Mouse (Mus musculus) limb, embryonic 15.5 days (tissue): ENCODE results near the gene Cnot10. TPM values are rescaled to one million over a fixed set of nuclear protein-coding genes. Genes with fewer than 3 reads are reported as not detected.
A peak's percentile ranks its signal among the peaks of the same experiment; 100 is the strongest.

Experiments
- ATAC-seq: fragments of 200-750 bp; cut with Nextera tagmentation; 2 replicates; pipeline ENCODE4 v1.8.0; 2017; ENCODE audit warnings: low read depth, moderate TSS enrichment; ENCODE audit not compliant: insufficient number of reproducible peaks, low FRiP score, low TSS enrichment
- H3K27ac ChIP-seq: fragments of 300-500 bp; sonication (generic); 2 replicates; pipeline ENCODE4 v1.5.1; 2015; ENCODE audit warnings: moderate library complexity, mild to moderate bottlenecking, inconsistent platforms
- H3K27me3 ChIP-seq: fragments of 300-500 bp; sonication (generic); 2 replicates; pipeline ENCODE4 v1.6.1; 2015; ENCODE audit warnings: inconsistent platforms
- H3K36me3 ChIP-seq: fragments of 300-500 bp; sonication (generic); 2 replicates; pipeline ENCODE4 v1.6.1; 2015; ENCODE audit warnings: inconsistent platforms
- H3K4me1 ChIP-seq: fragments of 300-500 bp; sonication (generic); 2 replicates; pipeline ENCODE4 v1.6.1; 2015; ENCODE audit warnings: inconsistent platforms
- H3K4me2 ChIP-seq: fragments of 300-500 bp; sonication (generic); 2 replicates; pipeline ENCODE4 v1.6.1; 2015; ENCODE audit warnings: mild to moderate bottlenecking, inconsistent platforms
- H3K4me3 ChIP-seq: fragments of 300-500 bp; sonication (generic); 2 replicates; pipeline ENCODE4 v1.5.1; 2015; ENCODE audit warnings: mild to moderate bottlenecking, inconsistent platforms
- H3K9ac ChIP-seq: fragments of 300-500 bp; sonication (generic); 2 replicates; pipeline ENCODE4 v1.6.1; 2015; ENCODE audit warnings: inconsistent platforms
- H3K9me3 ChIP-seq: fragments of 300-500 bp; sonication (generic); 2 replicates; pipeline ENCODE4 v1.6.1; 2016; ENCODE audit warnings: inconsistent platforms
- WGBS: fragments of 180-500 bp; shearing (Covaris S2); methylation state at CpG from one replicate; pipeline ENCODE4 v1.1.7; 2015; 5-methylcytosine and 5-hydroxymethylcytosine counted together
- polyA plus RNA-seq: library from polyadenylated mRNA; unstranded; fragments of >200 nt; fragmentation: Nextera tagmentation; extraction: Ambion mirVana; gene quantifications from 2 replicates; pipeline ENCODE4 v1.2.1, GENCODE M21; 2015

Gene Cnot10
- polyA plus RNA-seq, 1 experiment from 2014 or later = 60.9 TPM

DNA sequence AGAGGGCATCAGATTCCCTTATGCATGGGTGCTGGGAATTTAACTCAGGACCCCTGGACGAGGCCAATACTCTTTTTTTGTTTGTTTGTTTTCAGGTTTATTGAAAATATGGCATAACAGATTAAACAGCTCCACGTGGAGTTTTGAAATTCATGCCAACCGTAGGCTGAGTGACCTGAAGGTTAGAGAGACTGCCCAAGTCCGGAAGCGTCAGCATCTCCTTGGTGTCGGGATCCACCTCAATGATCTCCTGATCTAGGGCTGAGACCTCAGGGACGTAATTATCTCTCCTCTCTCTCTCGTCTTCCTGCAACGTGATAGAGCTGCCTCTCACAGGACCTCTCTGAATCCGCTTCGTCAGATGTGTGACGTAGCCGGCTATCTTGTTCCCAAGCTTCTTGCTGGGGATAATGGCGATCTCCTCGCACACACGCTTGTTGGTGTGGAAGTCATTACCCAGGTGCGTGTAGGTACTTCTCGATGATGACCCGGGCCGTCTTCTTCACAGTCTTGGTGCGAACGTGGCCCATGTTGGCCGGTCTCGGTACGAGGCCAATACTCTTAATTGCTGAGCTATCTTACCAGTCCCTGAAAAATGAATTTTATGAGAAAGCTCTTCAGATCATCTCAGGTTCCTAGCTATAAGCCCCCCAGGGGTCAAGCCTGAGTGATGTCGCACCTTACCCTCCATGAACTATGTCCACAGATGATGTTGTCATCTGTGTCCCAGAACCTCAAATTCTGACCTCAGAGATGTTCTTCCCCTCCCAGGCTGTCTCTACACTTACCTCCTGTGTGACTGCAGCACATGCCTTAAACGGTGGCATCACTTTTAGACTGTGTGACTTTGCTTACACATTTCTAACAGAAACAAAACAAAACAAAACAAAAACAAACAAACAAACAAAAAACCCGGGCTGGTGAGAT lies 7.8 kb upstream of the Cnot10 start:
- Histone ChIP-seq H3K27ac (no peak overlapping the region), H3K4me2 (no peak overlapping the region), H3K36me3 (no peaks in the 10 kb centered on the region), H3K4me3 (no peak overlapping the region), H3K9ac (no peak overlapping the region), H3K9me3 (no peaks in the 10 kb centered on the region), H3K4me1 (no peaks in the 10 kb centered on the region), H3K27me3 (peaks cover 14% of the 10 kb centered on the region; the same call in 1 of the 2 replicates)
- 80% methylated on average over 28 of the region's 28 CpGs for WGBS
- ATAC-seq = no peak

DNA sequence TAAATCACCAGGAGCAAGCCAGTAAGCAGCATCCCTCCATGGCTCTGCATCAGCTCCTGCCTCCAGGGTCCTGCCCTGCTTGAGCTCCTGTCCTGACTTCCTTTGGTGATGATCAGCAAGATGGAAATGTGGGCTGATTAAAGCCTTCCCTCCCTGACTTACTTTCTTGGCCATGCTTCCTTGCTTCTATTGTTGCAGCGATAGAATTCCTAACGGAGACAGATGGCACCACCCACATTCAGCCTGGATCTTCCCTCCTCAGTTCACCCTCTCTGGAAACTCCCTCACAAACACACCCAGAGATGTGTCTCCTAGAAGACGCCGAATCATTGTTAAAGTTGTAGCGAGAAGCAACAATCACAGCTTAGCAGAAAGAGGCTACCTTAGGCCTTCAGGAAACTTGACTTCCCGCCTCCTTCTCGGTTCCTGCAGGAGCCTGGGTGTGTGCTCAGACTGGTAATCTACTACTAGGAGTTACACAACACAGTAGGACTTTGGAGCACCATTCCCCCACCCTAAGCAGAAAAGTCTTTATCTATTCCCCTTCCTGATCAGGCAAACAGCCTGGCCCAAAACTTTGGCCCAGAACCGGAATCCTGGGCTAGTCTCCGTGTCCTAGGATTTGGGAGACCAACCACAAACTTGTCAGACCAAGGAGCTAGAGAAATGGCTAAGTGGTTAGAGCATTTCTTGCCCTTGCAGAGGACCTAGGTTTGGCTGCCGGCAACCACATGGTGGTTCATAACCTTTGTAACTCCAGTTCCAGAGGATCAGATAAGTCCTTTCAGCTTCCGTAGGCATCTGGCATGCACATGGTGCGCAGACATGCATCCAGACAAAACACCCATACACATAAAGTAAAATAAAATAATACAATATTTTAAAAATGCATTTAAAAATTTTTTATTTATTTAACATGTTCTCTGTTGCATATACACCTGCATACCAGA lies 6.8 kb upstream of the Cnot10 start:
- H3K27me3 ChIP-seq = peaks cover 16% of the 10 kb centered on the region; the same call in 1 of the 2 replicates
- no peaks in the 10 kb centered on the region for H3K9me3 ChIP-seq
- H3K36me3 ChIP-seq = no peaks in the 10 kb centered on the region
- no peak overlapping the region for H3K9ac ChIP-seq
- 85% methylated on average over 12 of the region's 12 CpGs for whole genome bisulfite sequencing
- H3K4me3 ChIP-seq = no peak overlapping the region
- no peak for ATAC-seq
- H3K4me1 ChIP-seq = no peaks in the 10 kb centered on the region
- no peak overlapping the region for H3K27ac ChIP-seq
- no peak overlapping the region for H3K4me2 ChIP-seq

DNA sequence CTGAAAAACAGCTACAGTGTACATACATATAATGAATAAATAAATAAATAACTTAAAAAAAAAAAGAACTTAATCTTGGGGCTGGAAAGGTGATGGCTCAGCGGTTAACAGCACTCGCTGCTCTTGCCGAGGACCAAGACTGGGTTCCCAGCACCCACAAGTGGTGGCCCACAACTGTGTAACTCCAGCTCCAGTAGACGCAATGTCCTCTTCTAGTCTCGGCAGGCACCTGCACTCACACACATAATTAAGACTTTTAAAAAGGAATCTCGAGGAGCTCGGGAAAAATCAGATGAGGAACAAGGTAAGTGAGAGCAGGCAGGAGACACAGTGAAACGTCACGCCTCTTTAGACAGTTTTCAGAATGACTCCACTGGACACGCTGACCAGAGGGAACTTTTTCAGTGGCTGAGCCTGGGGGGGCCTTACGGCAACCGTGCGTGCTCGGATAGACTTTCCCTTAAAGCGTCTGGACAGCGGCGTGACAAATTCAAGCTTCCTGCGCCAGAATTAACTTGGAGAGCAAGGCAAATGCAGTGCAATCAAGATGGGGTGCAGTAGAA lies 717 bp downstream of the Cnot10 start:
- H3K9me3 ChIP-seq = no peaks in the 10 kb centered on the region
- no peak for ATAC-seq
- peak overlapping the region; percentile 83 for H3K4me3 ChIP-seq
- peak overlapping the region; percentile 73 for H3K9ac ChIP-seq
- WGBS = 13% methylated on average over 18 of the region's 18 CpGs
- peaks cover 10% of the 10 kb centered on the region for H3K36me3 ChIP-seq
- H3K4me2 ChIP-seq = peak overlapping the region; percentile 74
- H3K27me3 ChIP-seq = peaks cover 14% of the 10 kb centered on the region; the same call in 1 of the 2 replicates
- H3K4me1 ChIP-seq = peaks cover 15% of the 10 kb centered on the region
- H3K27ac ChIP-seq = peak overlapping the region; percentile 86

DNA sequence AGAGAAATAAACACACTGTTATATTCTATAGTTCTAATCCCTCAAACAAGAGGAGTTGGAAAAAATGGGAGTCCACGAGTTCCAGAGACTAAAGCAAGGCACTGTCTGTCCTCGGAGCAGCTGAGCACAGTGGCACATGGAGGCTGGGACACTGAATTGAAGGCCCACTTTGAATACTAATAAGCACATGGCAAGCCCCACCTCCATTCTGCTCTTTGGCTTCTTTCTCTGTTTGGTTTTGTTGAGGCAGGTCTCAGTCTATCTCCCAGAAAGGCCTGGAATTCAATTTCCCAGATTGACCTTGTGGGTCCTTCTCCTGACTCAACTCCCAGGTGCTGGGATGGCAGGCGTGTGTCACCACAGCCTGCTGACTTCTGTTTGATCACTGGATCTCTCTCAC lies 3.2 kb downstream of the Cnot10 start:
- no peak overlapping the region for H3K4me2 ChIP-seq
- WGBS = 93% methylated on average over 3 of the region's 3 CpGs
- H3K9ac ChIP-seq = no peak overlapping the region
- H3K4me1 ChIP-seq = peaks cover 15% of the 10 kb centered on the region
- no peak for ATAC-seq
- H3K4me3 ChIP-seq = no peak overlapping the region
- H3K27ac ChIP-seq = no peak overlapping the region
- H3K9me3 ChIP-seq = no peaks in the 10 kb centered on the region
- H3K36me3 ChIP-seq = peaks cover 14% of the 10 kb centered on the region
- H3K27me3 ChIP-seq = no peaks in the 10 kb centered on the region

DNA sequence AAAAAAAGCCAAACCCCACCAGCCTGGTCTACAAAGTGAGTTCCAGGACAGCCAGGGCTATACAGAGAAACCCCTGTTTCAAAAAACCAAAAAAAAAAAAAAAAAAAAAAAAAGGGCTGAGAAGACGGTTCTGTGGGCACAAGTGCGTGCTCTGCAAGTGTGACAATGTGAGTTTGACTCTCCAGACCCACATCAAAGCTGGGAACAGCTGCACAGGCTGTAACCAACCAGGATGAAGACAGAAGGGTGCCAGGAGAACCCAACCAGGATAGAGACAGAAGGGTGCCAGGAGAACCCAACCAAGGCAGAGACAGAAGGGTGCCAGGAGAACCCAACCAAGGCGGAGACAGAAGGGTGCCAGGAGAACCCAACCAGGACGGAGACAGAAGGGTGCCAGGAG lies 3.8 kb downstream of the Cnot10 start:
- no peak for ATAC-seq

DNA sequence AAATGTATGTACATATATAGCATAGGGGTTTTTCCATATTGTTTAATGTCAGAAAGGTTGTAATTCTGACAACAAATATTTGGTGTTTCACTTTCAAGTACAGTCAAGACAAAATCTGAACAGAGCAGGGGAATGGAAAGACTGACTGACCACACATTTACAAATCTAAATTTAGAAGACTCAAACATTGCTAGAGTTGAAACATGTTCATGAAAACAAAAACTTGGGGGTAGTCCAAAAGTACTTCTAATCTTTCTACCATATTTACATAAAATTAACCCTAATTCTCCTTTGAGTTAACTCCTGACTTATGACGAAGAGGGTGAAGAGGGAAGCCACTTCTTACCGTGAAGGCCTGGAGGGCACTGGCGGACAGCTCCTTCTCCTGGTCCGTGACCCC lies 7.7 kb downstream of the Cnot10 start:
- Histone ChIP-seq H3K4me1 (no peaks in the 10 kb centered on the region), H3K9ac (no peak overlapping the region), H3K27me3 (no peaks in the 10 kb centered on the region), H3K9me3 (no peaks in the 10 kb centered on the region), H3K36me3 (peaks cover 48% of the 10 kb centered on the region), H3K4me3 (no peak overlapping the region), H3K4me2 (no peak overlapping the region), H3K27ac (no peak overlapping the region)
- ATAC-seq = no peak
- 84% methylated on average over 4 of the region's 4 CpGs for WGBS

More for the DNA sequence above, 3.8 kb downstream of the Cnot10 start:
- Histone ChIP-seq H3K27me3 (no peaks in the 10 kb centered on the region), H3K4me3 (no peak overlapping the region), H3K27ac (no peak overlapping the region), H3K36me3 (peaks cover 17% of the 10 kb centered on the region), H3K4me1 (peaks cover 15% of the 10 kb centered on the region), H3K4me2 (no peak overlapping the region), H3K9me3 (no peaks in the 10 kb centered on the region), H3K9ac (no peak overlapping the region)
- WGBS = 94% methylated on average over 4 of the region's 4 CpGs

DNA sequence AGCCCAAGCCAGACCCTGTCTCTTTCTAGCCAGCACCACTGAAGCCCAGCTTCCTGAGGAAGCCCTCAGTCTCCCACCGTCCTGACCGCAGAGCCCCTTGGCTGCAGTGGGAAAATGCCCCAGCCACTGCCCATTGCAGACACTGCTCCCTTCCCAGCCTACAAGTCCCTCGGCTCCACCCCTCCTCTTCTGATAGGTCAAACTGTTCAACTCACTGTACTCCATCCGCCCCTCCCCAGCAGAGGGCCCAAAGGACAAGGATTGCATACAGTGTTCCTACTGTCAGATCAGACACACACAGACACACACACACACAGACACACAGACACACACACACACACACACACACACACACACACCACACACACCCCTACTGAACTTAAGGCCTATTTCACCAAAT lies 13.3 kb downstream of the Cnot10 start:
- ATAC-seq = no peak
- Histone ChIP-seq H3K36me3 (peaks cover 85% of the 10 kb centered on the region), H3K4me3 (no peak overlapping the region), H3K27ac (no peak overlapping the region), H3K4me2 (no peak overlapping the region), H3K9ac (no peak overlapping the region), H3K9me3 (no peaks in the 10 kb centered on the region), H3K4me1 (no peaks in the 10 kb centered on the region), H3K27me3 (no peaks in the 10 kb centered on the region)
- WGBS = 75% methylated on average over 4 of the region's 4 CpGs

DNA sequence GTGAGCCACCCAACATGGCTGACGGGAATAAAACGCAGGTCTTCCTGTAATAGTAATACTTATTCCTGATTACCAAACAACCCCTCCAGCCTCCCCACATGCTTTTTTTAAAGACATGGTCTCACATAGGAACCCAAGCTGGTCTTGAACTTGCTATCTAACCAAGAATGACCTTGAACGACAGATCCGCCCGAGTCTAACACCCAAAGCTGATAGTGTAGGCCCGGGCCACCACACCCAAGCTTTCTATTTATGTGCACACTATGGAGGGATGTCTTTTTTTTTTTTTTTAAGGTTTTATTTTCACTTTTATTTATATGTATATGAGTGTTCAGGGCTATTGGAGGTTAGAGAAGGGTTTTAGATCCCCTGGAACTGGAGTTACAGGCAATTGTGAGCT lies 15.8 kb downstream of the Cnot10 start:
- 94% methylated on average over 6 of the region's 6 CpGs for WGBS

DNA sequence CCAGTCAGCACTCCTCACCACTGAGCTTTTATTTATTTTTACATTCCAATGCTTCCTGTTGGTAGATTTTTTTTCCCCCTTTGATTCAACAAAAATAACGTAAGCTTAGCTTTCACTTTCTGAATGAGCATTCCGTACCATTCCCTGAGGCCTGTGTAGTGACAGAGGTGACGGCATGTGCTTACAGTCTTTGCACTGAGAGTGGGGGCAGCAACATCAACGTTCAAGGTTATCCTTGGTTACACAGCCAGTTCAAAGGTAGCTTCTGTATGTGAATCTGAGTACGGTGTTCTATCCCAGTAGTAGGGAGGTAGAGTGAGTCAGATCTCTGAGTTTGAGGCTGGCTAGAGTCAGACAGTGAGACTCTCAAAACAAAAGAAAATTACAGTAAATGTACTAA lies 18.8 kb downstream of the Cnot10 start:
- no peak overlapping the region for H3K9ac ChIP-seq
- peaks cover 84% of the 10 kb centered on the region for H3K36me3 ChIP-seq
- ATAC-seq = no peak
- H3K4me2 ChIP-seq = no peak overlapping the region
- H3K9me3 ChIP-seq = no peaks in the 10 kb centered on the region
- no peaks in the 10 kb centered on the region for H3K27me3 ChIP-seq
- H3K27ac ChIP-seq = no peak overlapping the region
- 90% methylated on average over 5 of the region's 5 CpGs for WGBS
- H3K4me3 ChIP-seq = no peak overlapping the region
- no peaks in the 10 kb centered on the region for H3K4me1 ChIP-seq

More for the DNA sequence above, 15.8 kb downstream of the Cnot10 start:
- Histone ChIP-seq H3K4me2 (no peak overlapping the region), H3K27ac (no peak overlapping the region), H3K4me3 (no peak overlapping the region), H3K9me3 (no peaks in the 10 kb centered on the region), H3K9ac (no peak overlapping the region), H3K36me3 (peaks cover 91% of the 10 kb centered on the region), H3K27me3 (no peaks in the 10 kb centered on the region), H3K4me1 (no peaks in the 10 kb centered on the region)
- ATAC-seq = no peak

DNA sequence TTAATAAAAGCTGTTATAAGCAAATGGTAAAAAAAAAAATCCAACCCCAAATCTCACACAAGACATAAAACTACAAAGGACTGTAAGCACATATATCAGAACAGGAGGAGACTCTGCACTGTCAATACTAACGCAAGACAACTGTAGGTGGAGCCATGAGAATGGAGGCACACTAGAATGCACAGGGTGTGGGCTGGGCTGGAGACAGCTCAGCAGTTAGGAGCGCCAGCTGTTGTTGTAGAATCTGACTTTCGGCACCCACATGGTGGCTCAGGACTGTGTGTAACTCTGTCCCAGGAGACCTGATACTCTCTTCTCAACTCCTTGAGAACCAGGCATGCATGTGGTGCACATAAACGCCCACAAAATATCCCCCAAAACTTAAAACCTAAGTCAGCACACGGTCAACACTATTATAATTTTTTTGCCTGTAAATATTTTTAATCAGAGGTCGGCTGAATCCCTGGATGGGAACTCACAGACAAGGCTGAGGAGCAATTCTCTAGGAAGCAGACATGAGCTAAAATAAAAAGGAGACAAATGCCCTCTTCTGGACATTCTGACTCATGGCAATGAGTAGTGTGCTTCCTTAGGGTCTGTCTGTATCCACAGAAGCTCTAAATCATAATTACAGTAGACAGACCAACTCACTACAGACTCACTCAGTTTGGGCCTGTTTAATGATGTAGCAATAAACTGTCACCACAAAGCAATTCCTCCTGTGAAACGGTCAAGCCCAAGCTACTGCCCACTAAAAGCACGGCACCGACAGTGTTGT lies 25.6 kb downstream of the Cnot10 start:
- Histone ChIP-seq H3K27me3 (no peaks in the 10 kb centered on the region), H3K9ac (no peak overlapping the region), H3K9me3 (no peaks in the 10 kb centered on the region), H3K4me1 (no peaks in the 10 kb centered on the region), H3K4me2 (no peak overlapping the region), H3K36me3 (peaks cover 73% of the 10 kb centered on the region), H3K4me3 (no peak overlapping the region), H3K27ac (no peak overlapping the region)
- no peak for ATAC-seq
- 72% methylated on average over 9 of the region's 9 CpGs for WGBS

DNA sequence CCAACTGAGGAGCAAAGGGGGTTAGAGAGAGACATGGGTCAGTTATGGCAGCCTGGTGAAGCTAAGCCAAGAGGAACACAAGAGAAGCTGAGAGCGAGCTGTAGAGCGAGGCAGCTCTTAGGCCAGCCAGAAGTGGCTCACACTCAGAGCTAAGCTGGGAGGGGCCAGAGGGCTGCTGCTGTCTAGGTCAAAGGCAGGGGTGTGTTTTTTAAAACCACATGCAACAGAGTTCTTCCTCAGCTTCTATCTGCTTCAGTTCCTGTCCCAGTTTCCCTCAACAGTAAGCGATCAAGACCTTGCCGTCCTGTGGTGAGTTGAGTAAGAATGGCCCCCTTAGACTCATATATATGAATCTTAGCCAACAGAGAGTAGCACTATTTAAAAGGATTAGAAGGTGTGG lies 27.0 kb downstream of the Cnot10 start:
- Histone ChIP-seq H3K4me1 (no peaks in the 10 kb centered on the region), H3K9me3 (no peaks in the 10 kb centered on the region), H3K4me2 (no peak overlapping the region), H3K4me3 (no peak overlapping the region), H3K27ac (no peak overlapping the region), H3K9ac (no peak overlapping the region), H3K36me3 (peaks cover 75% of the 10 kb centered on the region), H3K27me3 (no peaks in the 10 kb centered on the region)
- no peak for ATAC-seq
- 91% methylated on average over 4 of the region's 4 CpGs for WGBS
